Mouse (Mus musculus): ENCODE measurements at regions not wholly inside any gene's neighbourhood (a gene's known extent, or its start where the extent isn't known, plus 50 kb on each side); places are given as distances from the start of the nearest gene placed in this dataset.

- Histone ChIP-seq H3K4me1 (ENCODE audit: control insufficient read depth, insufficient read depth, low read length) (peaks cover 3% of the 10 kb centered on the region), H3K4me3 (replicated peaks; ENCODE audit: control insufficient read depth, low read depth, low read length) (peak overlapping the region; percentile 60), H3K27ac (ENCODE audit: control insufficient read depth, insufficient read depth, low read depth, low read length, poor library complexity) (peak overlapping the region; percentile 82)
- WGBS: 28% methylated on average over 13 of the region's 13 CpGs
- TF ChIP-seq POLR2A (IDR thresholded peaks at IDR 0.05; ENCODE audit: borderline replicate concordance, control insufficient read depth, low read depth, low read length) (no peak), CTCF (IDR thresholded peaks at IDR 0.05; ENCODE audit: control insufficient read depth, insufficient read depth, low read length) (no peak)
These were observed 69.6 kb downstream of the Zfp706 start for GRCm38 (mm10) chr15:36937757-36938498.

GRCm38 (mm10) chr15:36937067-36937657, 70.4 kb downstream of the Zfp706 start:
- 50% methylated on average over 11 of the region's 11 CpGs for WGBS

GRCm38 (mm10) chr15:36934801-36935200, 72.8 kb downstream of the Zfp706 start:
- no peak overlapping the region for H3K27ac ChIP-seq (ENCODE audit: control insufficient read depth, insufficient read depth, low read depth, low read length, poor library complexity)
- TF ChIP-seq CTCF (IDR thresholded peaks at IDR 0.05; ENCODE audit: control insufficient read depth, insufficient read depth, low read length) (no peak), POLR2A (IDR thresholded peaks at IDR 0.05; ENCODE audit: borderline replicate concordance, control insufficient read depth, low read depth, low read length) (no peak)
- peaks cover 7% of the 10 kb centered on the region for H3K4me1 ChIP-seq (ENCODE audit: control insufficient read depth, insufficient read depth, low read length)
- WGBS: 20% methylated on average over 3 of the region's 3 CpGs
- no peak overlapping the region for H3K4me3 ChIP-seq (replicated peaks; ENCODE audit: control insufficient read depth, low read depth, low read length)

More at GRCm38 (mm10) chr15:36937067-36937657, 70.4 kb downstream of the Zfp706 start:
- no peak overlapping the region for H3K4me3 ChIP-seq (replicated peaks; ENCODE audit: control insufficient read depth, low read depth, low read length)
- H3K4me1 ChIP-seq (ENCODE audit: control insufficient read depth, insufficient read depth, low read length): peaks cover 5% of the 10 kb centered on the region
- H3K27ac ChIP-seq (ENCODE audit: control insufficient read depth, insufficient read depth, low read depth, low read length, poor library complexity): no peak overlapping the region
- TF ChIP-seq POLR2A (IDR thresholded peaks at IDR 0.05; ENCODE audit: borderline replicate concordance, control insufficient read depth, low read depth, low read length) (no peak), CTCF (IDR thresholded peaks at IDR 0.05; ENCODE audit: control insufficient read depth, insufficient read depth, low read length) (no peak)

GRCm38 (mm10) chr15:36933581-36933991, 74.0 kb downstream of the Zfp706 start:
- H3K4me1 ChIP-seq (ENCODE audit: control insufficient read depth, insufficient read depth, low read length): peaks cover 6% of the 10 kb centered on the region
- no peak overlapping the region for H3K27ac ChIP-seq (ENCODE audit: control insufficient read depth, insufficient read depth, low read depth, low read length, poor library complexity)
- WGBS: 29% methylated on average over 2 of the region's 2 CpGs

GRCm38 (mm10) chr15:36931460-36931859, 76.1 kb downstream of the Zfp706 start:
- Histone ChIP-seq H3K4me1 (ENCODE audit: control insufficient read depth, insufficient read depth, low read length) (peaks cover 6% of the 10 kb centered on the region), H3K27ac (ENCODE audit: control insufficient read depth, insufficient read depth, low read depth, low read length, poor library complexity) (no peak overlapping the region), H3K4me3 (replicated peaks; ENCODE audit: control insufficient read depth, low read depth, low read length) (no peak overlapping the region)
- TF ChIP-seq POLR2A (IDR thresholded peaks at IDR 0.05; ENCODE audit: borderline replicate concordance, control insufficient read depth, low read depth, low read length): no peak
- no peak for TF ChIP-seq CTCF (IDR thresholded peaks at IDR 0.05; ENCODE audit: control insufficient read depth, insufficient read depth, low read length)
- 77% methylated on average over 2 of the region's 2 CpGs for WGBS

More at GRCm38 (mm10) chr15:36933581-36933991, 74.0 kb downstream of the Zfp706 start:
- no peak overlapping the region for H3K4me3 ChIP-seq (replicated peaks; ENCODE audit: control insufficient read depth, low read depth, low read length)
- TF ChIP-seq CTCF (IDR thresholded peaks at IDR 0.05; ENCODE audit: control insufficient read depth, insufficient read depth, low read length): no peak
- no peak for TF ChIP-seq POLR2A (IDR thresholded peaks at IDR 0.05; ENCODE audit: borderline replicate concordance, control insufficient read depth, low read depth, low read length)

GRCm38 (mm10) chr15:36930433-36930832, 77.1 kb downstream of the Zfp706 start:
- WGBS: 53% methylated on average over 6 of the region's 6 CpGs
- Histone ChIP-seq H3K4me3 (replicated peaks; ENCODE audit: control insufficient read depth, low read depth, low read length) (no peak overlapping the region), H3K4me1 (ENCODE audit: control insufficient read depth, insufficient read depth, low read length) (peaks cover 6% of the 10 kb centered on the region), H3K27ac (ENCODE audit: control insufficient read depth, insufficient read depth, low read depth, low read length, poor library complexity) (no peak overlapping the region)
- TF ChIP-seq POLR2A (IDR thresholded peaks at IDR 0.05; ENCODE audit: borderline replicate concordance, control insufficient read depth, low read depth, low read length) (no peak), CTCF (IDR thresholded peaks at IDR 0.05; ENCODE audit: control insufficient read depth, insufficient read depth, low read length) (no peak)

- Histone ChIP-seq H3K4me1 (ENCODE audit: control insufficient read depth, insufficient read depth, low read length) (peaks cover 6% of the 10 kb centered on the region), H3K4me3 (replicated peaks; ENCODE audit: control insufficient read depth, low read depth, low read length) (no peak overlapping the region), H3K27ac (ENCODE audit: control insufficient read depth, insufficient read depth, low read depth, low read length, poor library complexity) (no peak overlapping the region)
- no peak for TF ChIP-seq POLR2A (IDR thresholded peaks at IDR 0.05; ENCODE audit: borderline replicate concordance, control insufficient read depth, low read depth, low read length)
- 84% methylated on average over 2 of the region's 2 CpGs for WGBS
These were observed 77.8 kb downstream of the Zfp706 start for GRCm38 (mm10) chr15:36929786-36930185.

GRCm38 (mm10) chr15:36929088-36929487, 78.5 kb downstream of the Zfp706 start:
- Histone ChIP-seq H3K4me1 (ENCODE audit: control insufficient read depth, insufficient read depth, low read length) (peaks cover 4% of the 10 kb centered on the region), H3K4me3 (replicated peaks; ENCODE audit: control insufficient read depth, low read depth, low read length) (no peak overlapping the region), H3K27ac (ENCODE audit: control insufficient read depth, insufficient read depth, low read depth, low read length, poor library complexity) (no peak overlapping the region)
- TF ChIP-seq POLR2A (IDR thresholded peaks at IDR 0.05; ENCODE audit: borderline replicate concordance, control insufficient read depth, low read depth, low read length): no peak
- no peak for TF ChIP-seq CTCF (IDR thresholded peaks at IDR 0.05; ENCODE audit: control insufficient read depth, insufficient read depth, low read length)
- WGBS: 94% methylated on average over 3 of the region's 3 CpGs

All from bone marrow, adult 2 months (tissue).